Mouse (Mus musculus): Measurements from ENCODE around the gene Tbx18.

DNA sequence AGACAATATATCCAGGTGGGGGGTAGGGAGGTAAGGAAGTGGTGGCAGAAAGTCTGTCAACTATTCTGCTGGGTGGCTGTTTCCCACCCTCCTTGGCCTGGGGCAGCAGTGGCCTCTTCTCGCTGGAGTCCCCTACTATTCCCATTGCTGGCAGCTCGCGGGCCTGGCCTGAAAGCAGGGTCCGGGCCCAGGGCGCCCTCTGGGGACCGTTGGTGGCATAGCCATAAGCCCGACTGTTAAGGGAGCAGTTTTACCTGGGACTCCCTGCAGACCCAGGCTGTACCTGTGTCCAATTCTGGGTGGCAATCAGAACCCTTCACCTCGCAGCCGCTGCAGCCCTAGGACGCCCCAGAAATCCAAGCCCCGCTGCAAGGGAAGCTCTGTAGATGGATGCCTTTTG is 9.6 kb upstream of the Tbx18 start:
- TF ChIP-seq CTCF (IDR thresholded peaks at IDR 0.05) (peak; percentile 77), POLR2A (IDR thresholded peaks at IDR 0.05; ENCODE audit: insufficient read depth, low read depth, low read length) (no peak), EP300 (IDR thresholded peaks at IDR 0.05; ENCODE audit: insufficient read depth, low read depth, low read length) (no peak)
